Mouse (Mus musculus) MEL (cell line): Measurements from ENCODE around the gene Gm19668. TPM values are rescaled to one million over a fixed set of nuclear protein-coding genes. Genes with fewer than 3 reads are reported as not detected.

Experiments
- DNase-seq: peaks from one replicate; pipeline ENCODE4 v3.0.0; 2011; ENCODE audit warnings: low read depth, low spot score
- H3K27ac ChIP-seq: 2 replicates; pipeline ENCODE4 v1.5.1; 2012; ENCODE audit warnings: low read depth, mild to moderate bottlenecking, control low read depth, low read length, moderate library complexity; ENCODE audit not compliant: control insufficient read depth
- H3K27me3 ChIP-seq, 2 experiments: fragments of 150-350 bp in 1 of 2; sonication (generic) in 1 of 2; 2 replicates each; pipeline ENCODE4 v1.6.1; 2012; ENCODE audit warnings: low read length in 2 of 2, mild to moderate bottlenecking in 2 of 2, improper control_type of control experiment in 1 of 2, moderate library complexity in 1 of 2; ENCODE audit not compliant: insufficient read depth in 2 of 2, control insufficient read depth in 1 of 2
- H3K36me3 ChIP-seq, 2 experiments: 2 replicates each; pipeline ENCODE4 v1.6.1; 2012 to 2014; ENCODE audit warnings: low read length in 2 of 2, improper control_type of control experiment in 1 of 2, inconsistent platforms in 1 of 2, mild to moderate bottlenecking in 1 of 2; ENCODE audit not compliant: insufficient read depth in 2 of 2, control insufficient read depth in 1 of 2
- H3K4me1 ChIP-seq, 2 experiments: fragments of 150-350 bp in 1 of 2; sonication (generic) in 1 of 2; 2 replicates each; pipeline ENCODE4 v1.6.1; 2012; ENCODE audit warnings: low read length in 2 of 2, improper control_type of control experiment in 1 of 2, mild to moderate bottlenecking in 1 of 2; ENCODE audit not compliant: insufficient read depth in 2 of 2, control insufficient read depth in 1 of 2
- H3K4me3 ChIP-seq, 2 experiments: fragments of 150-350 bp in 1 of 2; sonication (generic) in 1 of 2; 2 replicates each; pipeline ENCODE4 v1.5.1; 2012; ENCODE audit warnings: low read depth in 2 of 2, low read length in 2 of 2, mild to moderate bottlenecking in 2 of 2, moderate library complexity in 2 of 2, control low read depth in 1 of 2, improper control_type of control experiment in 1 of 2; ENCODE audit not compliant: control insufficient read depth in 1 of 2, insufficient read depth in 1 of 2
- H3K79me2 ChIP-seq: 2 replicates; pipeline ENCODE4 v1.6.1; 2012; ENCODE audit warnings: mild to moderate bottlenecking, low read length, moderate library complexity; ENCODE audit not compliant: control insufficient read depth, poor library complexity, insufficient read depth
- H3K9ac ChIP-seq: 2 replicates; pipeline ENCODE4 v1.6.1; 2012; ENCODE audit warnings: low read depth, mild to moderate bottlenecking, control low read depth, low read length, moderate library complexity; ENCODE audit not compliant: control insufficient read depth, poor library complexity, severe bottlenecking
- H3K9me3 ChIP-seq: fragments of 150-350 bp; sonication (generic); replicated peaks from 2 replicates; pipeline ENCODE4 v1.6.1; 2012; ENCODE audit warnings: mild to moderate bottlenecking, low read length, improper control_type of control experiment, moderate library complexity; ENCODE audit not compliant: insufficient read depth
- CHD1 ChIP-seq: IDR thresholded peaks from 2 replicates; pipeline ENCODE4 v1.6.1; 2012; ENCODE audit warnings: low read depth, mild to moderate bottlenecking, inconsistent platforms, low read length, improper control_type of control experiment
- CTCF ChIP-seq, 3 experiments: IDR thresholded peaks in 2 of 3; conservative IDR thresholded peaks in 1 of 3; 2 replicates each; pipeline ENCODE4 v1.5.1; 2011 to 2012; ENCODE audit warnings: low read length in 3 of 3, low read depth in 2 of 3, mild to moderate bottlenecking in 2 of 3, improper control_type of control experiment in 1 of 3, inconsistent platforms in 1 of 3, mixed read lengths in 1 of 3, moderate library complexity in 1 of 3; ENCODE audit not compliant: control insufficient read depth in 1 of 3, insufficient read depth in 1 of 3, poor library complexity in 1 of 3, severe bottlenecking in 1 of 3
- E2F4 ChIP-seq: IDR thresholded peaks from 2 replicates; pipeline ENCODE4 v1.6.1; 2011; ENCODE audit warnings: low read depth, low read length, improper control_type of control experiment, borderline replicate concordance
- ELF1 ChIP-seq: IDR thresholded peaks from 2 replicates; pipeline ENCODE4 v1.6.1; 2014; ENCODE audit warnings: low read depth, mild to moderate bottlenecking, inconsistent platforms, low read length, improper control_type of control experiment, moderate library complexity
- ETS1 ChIP-seq: IDR thresholded peaks from 2 replicates; pipeline ENCODE4 v1.6.1; 2012; ENCODE audit warnings: low read depth, mild to moderate bottlenecking, inconsistent platforms, low read length, improper control_type of control experiment, moderate library complexity
- HCFC1 ChIP-seq: IDR thresholded peaks from 2 replicates; pipeline ENCODE4 v1.6.1; 2012; ENCODE audit warnings: low read depth, mild to moderate bottlenecking, inconsistent platforms, low read length, improper control_type of control experiment, moderate library complexity
- JUND ChIP-seq: IDR thresholded peaks from 2 replicates; pipeline ENCODE4 v1.6.1; 2011; ENCODE audit warnings: low read depth, mild to moderate bottlenecking, improper control_type of control experiment, low read length
- MEF2A ChIP-seq: IDR thresholded peaks from 2 replicates; pipeline ENCODE4 v1.6.1; 2014; ENCODE audit warnings: low read depth, mild to moderate bottlenecking, inconsistent platforms, low read length, improper control_type of control experiment; ENCODE audit not compliant: poor library complexity, insufficient replicate concordance, severe bottlenecking; ENCODE audit errors: extremely low read depth
- MXI1 ChIP-seq: IDR thresholded peaks from 2 replicates; pipeline ENCODE4 v1.6.1; 2011; ENCODE audit warnings: mild to moderate bottlenecking, low read depth, low read length, improper control_type of control experiment
- NELFE ChIP-seq: IDR thresholded peaks from 2 replicates; pipeline ENCODE4 v1.6.1; 2011; ENCODE audit warnings: low read depth, low read length, improper control_type of control experiment
- NRF1 ChIP-seq: IDR thresholded peaks from 2 replicates; pipeline ENCODE4 v1.6.1; 2014; ENCODE audit warnings: low read depth, mild to moderate bottlenecking, inconsistent platforms, low read length, improper control_type of control experiment, moderate library complexity; ENCODE audit not compliant: poor library complexity, insufficient read depth, severe bottlenecking
- POLR2A ChIP-seq, 2 experiments: IDR thresholded peaks; 2 replicates each; pipeline ENCODE4 v1.6.1; 2011 to 2012; ENCODE audit warnings: low read length in 2 of 2, mild to moderate bottlenecking in 2 of 2, control low read depth in 1 of 2, improper control_type of control experiment in 1 of 2, low read depth in 1 of 2, moderate library complexity in 1 of 2; ENCODE audit not compliant: control insufficient read depth in 1 of 2, insufficient read depth in 1 of 2, poor library complexity in 1 of 2
- SIN3A ChIP-seq: IDR thresholded peaks from 2 replicates; pipeline ENCODE4 v1.6.1; 2012; ENCODE audit warnings: low read length, improper control_type of control experiment, inconsistent platforms
- TAL1 ChIP-seq: IDR thresholded peaks from 2 replicates; pipeline ENCODE4 v1.6.1; 2012; ENCODE audit warnings: mild to moderate bottlenecking, inconsistent platforms, low read length, moderate library complexity, mixed read lengths
- UBTF ChIP-seq: IDR thresholded peaks from 2 replicates; pipeline ENCODE4 v1.6.1; 2012; ENCODE audit warnings: low read depth, mild to moderate bottlenecking, inconsistent platforms, low read length, improper control_type of control experiment, moderate library complexity, borderline replicate concordance; ENCODE audit not compliant: insufficient read depth
- USF1 ChIP-seq: IDR thresholded peaks from 2 replicates; pipeline ENCODE4 v1.6.1; 2014; ENCODE audit warnings: low read depth, mild to moderate bottlenecking, inconsistent platforms, low read length, improper control_type of control experiment, moderate library complexity
- ZNF384 ChIP-seq: IDR thresholded peaks from 2 replicates; pipeline ENCODE4 v1.6.1; 2012; ENCODE audit warnings: low read depth, mild to moderate bottlenecking, inconsistent platforms, low read length, improper control_type of control experiment
- polyA plus RNA-seq, 2 experiments: library from polyadenylated mRNA; stranded (reverse) in 1 of 2; unstranded in 1 of 2; fragments of >175 nt in 1 of 2; fragments of >200 nt in 1 of 2; gene quantifications; 2 replicates each; pipeline versions ENCODE4 v1.2.1 to v1.2.4; 2012; ENCODE audit warnings: low replicate concordance in 2 of 2, low read depth in 1 of 2; ENCODE audit not compliant: insufficient read length in 2 of 2, insufficient read depth in 1 of 2, missing spikeins in 1 of 2
- total RNA-seq: library from RNA; depleted of rRNA; stranded (reverse); fragments of 300-350 nt; gene quantifications from 2 replicates; pipeline ENCODE4 v1.2.3, GENCODE M21; 2012

Gm19668 gene
- total and polyA plus RNA-seq, 3 experiments = not detected

- Histone ChIP-seq H3K9me3 (no peaks in the 10 kb centered on the region), H3K27me3 (peaks cover 0 to 2% of the 10 kb centered on the region in 2 experiments; a peak in 1 of 4 replicates), H3K9ac (no peak within 1 kb of the TSS), H3K36me3 (no peaks in the 10 kb centered on the region), H3K4me3 (no peak within 1 kb of the TSS), H3K27ac (no peak within 1 kb of the TSS), H3K79me2 (no peaks in the 10 kb centered on the region), H3K4me1 (no peaks in the 10 kb centered on the region)
- DNase-seq = no peak
- TF ChIP-seq HCFC1 = no peak
- TF ChIP-seq, all 39 proteins: peak for 0
Measured at GRCm38 (mm10) chr10:77835647-77836046, 36.7 kb upstream of the Gm19668 start, which contains the start of gene Krtap10-10. TSS of gene Krtap10-10 (plus strand) at chr10:77835947.

DNA sequence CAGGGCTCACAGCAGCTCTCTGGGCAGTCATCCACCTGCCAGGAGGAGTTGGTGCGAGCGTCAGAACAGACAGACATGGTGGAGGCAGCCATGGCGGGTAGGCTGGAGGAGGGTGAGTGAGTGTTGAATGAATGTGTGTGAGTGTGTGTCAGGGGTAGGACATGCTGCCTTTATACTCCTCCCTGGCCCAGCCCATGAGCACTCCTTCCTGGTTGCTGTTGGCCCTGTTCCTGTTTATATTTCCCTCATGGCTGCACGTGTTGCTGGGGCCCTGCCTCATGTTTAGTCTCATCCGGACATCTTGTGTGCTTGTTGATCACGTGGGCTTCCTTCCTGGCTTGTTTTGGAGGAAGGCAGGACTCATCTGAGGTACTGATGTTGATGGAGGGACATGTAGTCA, 28.0 kb upstream of the Gm19668 start, which contains the start of gene Krtap10-4:
TSS of gene Krtap10-4 (minus strand) at position 145 of the 400 bp plus-strand sequence.
- H3K9me3 ChIP-seq = no peaks in the 10 kb centered on the region
- H3K9ac ChIP-seq = no peak within 1 kb of the TSS
- H3K27ac ChIP-seq = no peak within 1 kb of the TSS
- H3K36me3 ChIP-seq = no peaks in the 10 kb centered on the region
- DNase-seq = no peak
- H3K4me3 ChIP-seq = no peak within 1 kb of the TSS
- no peaks in the 10 kb centered on the region for H3K79me2 ChIP-seq
- H3K27me3 ChIP-seq = peaks cover 0 to 4% of the 10 kb centered on the region in 2 experiments; a peak in 2 of 4 replicates
- no peaks in the 10 kb centered on the region for H3K4me1 ChIP-seq
- TF ChIP-seq USF1 = no peak
- no peak for TF ChIP-seq NRF1
- TF ChIP-seq TAL1 = no peak
- TF ChIP-seq POLR2A (IDR thresholded peaks at IDR 0.05; ENCODE audit: control insufficient read depth in 1 of 2, insufficient read depth in 1 of 2, low read depth in 1 of 2, low read length in 2 of 2, poor library complexity in 1 of 2) = no peak
- TF ChIP-seq CTCF (IDR thresholded peaks at IDR 0.05 in 2 of 3, conservative IDR thresholded peaks at IDR 0.05 in 1 of 3; ENCODE audit: control insufficient read depth in 1 of 3, insufficient read depth in 1 of 3, low read depth in 2 of 3, low read length in 3 of 3, poor library complexity in 1 of 3, severe bottlenecking in 1 of 3) = no peak
- TF ChIP-seq NELFE = no peak
- TF ChIP-seq ZNF384 = no peak
- no peak for TF ChIP-seq MXI1
- no peak for TF ChIP-seq MEF2A
- no peak for TF ChIP-seq E2F4
- no peak for TF ChIP-seq UBTF
- TF ChIP-seq JUND = no peak
- no peak for TF ChIP-seq SIN3A
- TF ChIP-seq ELF1 = no peak
- TF ChIP-seq CHD1 = no peak
- TF ChIP-seq ETS1 = no peak
- TF ChIP-seq, all 39 proteins: peak for 0
